22 mouse cellular contexts compared by ENCODE assay signal in genomic region chr15:77872996-77873395, GRCm38 (mm10). TPM values are rescaled to one million over a fixed set of nuclear protein-coding genes. Genes with fewer than 3 reads are reported as not detected.
DNase-seq lines count a peak whose midpoint lies in the region; ATAC-seq and TF ChIP-seq lines count a peak whose summit lies in the region.
"Had no signal": no experiment of that assay in that cellular context is flagged by ENCODE, and none has a peak within 500 bp of the region (broad histone marks: within the 10 kb centered on the region; RNA-seq: fewer than 3 reads in every experiment).

No protein-coding gene starts in this region.

- H3K9me3 ChIP-seq in kidney, embryonic 16.5 days (ENCODE audit: low read length): no peaks in the 10 kb centered on the region
- no peaks in the 10 kb centered on the region for H3K9me3 ChIP-seq in kidney, embryonic 14.5 days (ENCODE audit: control insufficient read depth, low read length)
- H3K9me3 ChIP-seq in intestine, embryonic 15.5 days: no peaks in the 10 kb centered on the region
- H3K9me3 ChIP-seq in intestine, postnatal 0 days (ENCODE audit: control insufficient read depth): no peaks in the 10 kb centered on the region
- H3K9me3 ChIP-seq: forebrain, embryonic 10.5 days; forebrain, embryonic 13.5 days; heart, embryonic 10.5 days; heart, embryonic 13.5 days had no signal

- no peak for DNase-seq in right cerebral cortex, postnatal 25 days
- DNase-seq in spleen, postnatal 10 days (ENCODE audit: low spot score in 2 of 2): no peak
- DNase-seq: adrenal gland, adult 2 months; adrenal gland, postnatal 14 days; cerebellum, adult 11 months; cerebellum, adult 8-10 months; cerebellum, postnatal 36 days; gastrocnemius, postnatal 10 days; gastrocnemius, postnatal 36 days; heart, adult 2 months; heart, postnatal 14 days; heart, postnatal 4 days had no signal

- H3K4me1 ChIP-seq in kidney, embryonic 16.5 days (ENCODE audit: insufficient read depth, low read length): peaks cover 10% of the 10 kb centered on the region
- no peaks in the 10 kb centered on the region for H3K4me1 ChIP-seq in kidney, embryonic 14.5 days (ENCODE audit: control insufficient read depth, insufficient read depth, low read length)
- peaks cover 10% of the 10 kb centered on the region; the same call in 1 of the 2 replicates for H3K4me1 ChIP-seq in intestine, embryonic 15.5 days (replicated peaks)
- peaks cover 8% of the 10 kb centered on the region; the same call in 1 of the 2 replicates for H3K4me1 ChIP-seq in intestine, postnatal 0 days (replicated peaks; ENCODE audit: control insufficient read depth, insufficient read depth, low read length)
- H3K4me1 ChIP-seq: forebrain, embryonic 13.5 days had no signal

- no peak overlapping the region for H3K9ac ChIP-seq in kidney, embryonic 16.5 days (replicated peaks; ENCODE audit: low read length)
- no peak overlapping the region for H3K9ac ChIP-seq in kidney, embryonic 14.5 days (ENCODE audit: low read depth, low read length)
- no peak overlapping the region for H3K9ac ChIP-seq in intestine, embryonic 15.5 days
- H3K9ac ChIP-seq in intestine, postnatal 0 days (ENCODE audit: low read depth, low read length): no peak overlapping the region
- H3K9ac ChIP-seq: forebrain, embryonic 13.5 days; heart, embryonic 13.5 days; hindbrain, embryonic 14.5 days had no signal

- 0 out of 2 replicates have a peak overlapping the region, but pooled peaks have one; percentile 10 for H3K27ac ChIP-seq in kidney, embryonic 16.5 days (ENCODE audit: low read length)
- H3K27ac ChIP-seq in kidney, embryonic 14.5 days (ENCODE audit: low read depth, low read length): no peak overlapping the region
- no peak overlapping the region for H3K27ac ChIP-seq in intestine, embryonic 15.5 days
- H3K27ac ChIP-seq in intestine, postnatal 0 days (ENCODE audit: low read depth, low read length): peak overlapping the region; percentile 28; the same call in 1 of the 2 replicates
- H3K27ac ChIP-seq: forebrain, embryonic 13.5 days; heart, adult 2 months; heart, embryonic 13.5 days; hindbrain, embryonic 14.5 days had no signal

- H3K27me3 ChIP-seq in kidney, embryonic 16.5 days (ENCODE audit: insufficient read depth, low read length): no peaks in the 10 kb centered on the region
- H3K27me3 ChIP-seq in kidney, embryonic 14.5 days (ENCODE audit: control insufficient read depth, insufficient read depth, low read length): no peaks in the 10 kb centered on the region
- no peaks in the 10 kb centered on the region for H3K27me3 ChIP-seq in intestine, embryonic 15.5 days (replicated peaks)
- no peaks in the 10 kb centered on the region for H3K27me3 ChIP-seq in intestine, postnatal 0 days (replicated peaks; ENCODE audit: control insufficient read depth, insufficient read depth, low read length)
- H3K27me3 ChIP-seq: forebrain, embryonic 13.5 days; heart, embryonic 13.5 days had no signal

- TF ChIP-seq CTCF in intestine, postnatal 0 days (IDR thresholded peaks at IDR 0.05; ENCODE audit: low read depth): no peak

- no peak overlapping the region for H3K4me2 ChIP-seq in kidney, embryonic 16.5 days (replicated peaks; ENCODE audit: low read depth, low read length)
- no peak overlapping the region for H3K4me2 ChIP-seq in kidney, embryonic 14.5 days (replicated peaks; ENCODE audit: low read depth, low read length)
- H3K4me2 ChIP-seq in intestine, embryonic 15.5 days (replicated peaks): no peak overlapping the region
- no peak overlapping the region for H3K4me2 ChIP-seq in intestine, postnatal 0 days (replicated peaks; ENCODE audit: low read depth)
- H3K4me2 ChIP-seq: forebrain, embryonic 13.5 days; heart, embryonic 13.5 days; hindbrain, embryonic 14.5 days had no signal

- ATAC-seq in kidney, embryonic 16.5 days (ENCODE audit: low FRiP score, low TSS enrichment): no peak
- no peak for ATAC-seq in kidney, embryonic 14.5 days (ENCODE audit: low FRiP score, low TSS enrichment)
- peak; percentile 87 for ATAC-seq in intestine, embryonic 15.5 days
- peak; percentile 91 for ATAC-seq in intestine, postnatal 0 days
- ATAC-seq: forebrain, embryonic 13.5 days; forebrain, embryonic 16.5 days had no signal

- WGBS in kidney, embryonic 16.5 days: 76% methylated on average over 3 of the region's 3 CpGs
- WGBS in kidney, embryonic 14.5 days: 73% methylated on average over 3 of the region's 3 CpGs
- 53% methylated on average over 3 of the region's 3 CpGs for WGBS in intestine, embryonic 15.5 days
- WGBS in intestine, postnatal 0 days: 41% methylated on average over 3 of the region's 3 CpGs

- H3K36me3 ChIP-seq in kidney, embryonic 16.5 days (ENCODE audit: insufficient read depth, low read length): no peaks in the 10 kb centered on the region
- no peaks in the 10 kb centered on the region for H3K36me3 ChIP-seq in kidney, embryonic 14.5 days (ENCODE audit: control insufficient read depth, insufficient read depth, low read length)
- no peaks in the 10 kb centered on the region for H3K36me3 ChIP-seq in intestine, embryonic 15.5 days
- no peaks in the 10 kb centered on the region for H3K36me3 ChIP-seq in intestine, postnatal 0 days (ENCODE audit: control insufficient read depth, insufficient read depth)
- H3K36me3 ChIP-seq: forebrain, embryonic 10.5 days; heart, embryonic 10.5 days; heart, embryonic 13.5 days had no signal

- H3K4me3 ChIP-seq in kidney, embryonic 16.5 days (ENCODE audit: low read length): no peak overlapping the region
- no peak overlapping the region for H3K4me3 ChIP-seq in kidney, embryonic 14.5 days (ENCODE audit: low read length)
- no peak overlapping the region for H3K4me3 ChIP-seq in intestine, embryonic 15.5 days (replicated peaks)
- no peak overlapping the region for H3K4me3 ChIP-seq in intestine, postnatal 0 days (ENCODE audit: low read depth, low read length)
- H3K4me3 ChIP-seq: forebrain, embryonic 10.5 days; forebrain, embryonic 13.5 days; heart, adult 2 months; heart, embryonic 10.5 days; heart, embryonic 13.5 days had no signal

RNA-seq across cellular contexts. Expression of gene Myh9, which starts 31.0 kb away (rescaled TPM):
- 55.4 and 64.5 TPM in 2 replicates for polyA plus RNA-seq in kidney, embryonic 16.5 days (2015; fragmentation: Nextera tagmentation; extraction: Ambion mirVana)
- 43.8 and 72.3 TPM in 2 replicates for polyA plus RNA-seq in kidney, embryonic 14.5 days (2014; fragmentation: Nextera tagmentation; extraction: Ambion mirVana)
- polyA plus RNA-seq in intestine, embryonic 15.5 days (2015; fragmentation: Nextera tagmentation; extraction: Ambion mirVana): 51.6 and 52.9 TPM in 2 replicates
- 25.7 and 27.7 TPM in 2 replicates for polyA plus RNA-seq in intestine, postnatal 0 days (2015; fragmentation: Nextera tagmentation; extraction: Ambion mirVana)

RNA-seq across cellular contexts. Expression of gene Txn2, which starts 55.8 kb away (rescaled TPM):
- polyA plus RNA-seq in kidney, embryonic 16.5 days (2015; fragmentation: Nextera tagmentation; extraction: Ambion mirVana): 275 and 307 TPM in 2 replicates
- polyA plus RNA-seq in kidney, embryonic 14.5 days (2014; fragmentation: Nextera tagmentation; extraction: Ambion mirVana): 269 and 294 TPM in 2 replicates
- 314 and 350 TPM in 2 replicates for polyA plus RNA-seq in intestine, embryonic 15.5 days (2015; fragmentation: Nextera tagmentation; extraction: Ambion mirVana)
- 165 and 173 TPM in 2 replicates for polyA plus RNA-seq in intestine, postnatal 0 days (2015; fragmentation: Nextera tagmentation; extraction: Ambion mirVana)

Comparison
In these comparisons a context has a peak if more than half of its experiments do, and no peak if none do; other contexts are left out.
1. H3K27ac ChIP-seq: peak in kidney, embryonic 16.5 days (single experiment) and intestine, postnatal 0 days (single experiment); none in kidney, embryonic 14.5 days (single experiment) and intestine, embryonic 15.5 days (single experiment).
2. ATAC-seq: peak in intestine, embryonic 15.5 days (single experiment) and intestine, postnatal 0 days (single experiment); none in kidney, embryonic 16.5 days (single experiment) and kidney, embryonic 14.5 days (single experiment).